Mouse (Mus musculus): Measurements from ENCODE around the gene Ccdc93.

The Ccdc93 gene

DNA sequence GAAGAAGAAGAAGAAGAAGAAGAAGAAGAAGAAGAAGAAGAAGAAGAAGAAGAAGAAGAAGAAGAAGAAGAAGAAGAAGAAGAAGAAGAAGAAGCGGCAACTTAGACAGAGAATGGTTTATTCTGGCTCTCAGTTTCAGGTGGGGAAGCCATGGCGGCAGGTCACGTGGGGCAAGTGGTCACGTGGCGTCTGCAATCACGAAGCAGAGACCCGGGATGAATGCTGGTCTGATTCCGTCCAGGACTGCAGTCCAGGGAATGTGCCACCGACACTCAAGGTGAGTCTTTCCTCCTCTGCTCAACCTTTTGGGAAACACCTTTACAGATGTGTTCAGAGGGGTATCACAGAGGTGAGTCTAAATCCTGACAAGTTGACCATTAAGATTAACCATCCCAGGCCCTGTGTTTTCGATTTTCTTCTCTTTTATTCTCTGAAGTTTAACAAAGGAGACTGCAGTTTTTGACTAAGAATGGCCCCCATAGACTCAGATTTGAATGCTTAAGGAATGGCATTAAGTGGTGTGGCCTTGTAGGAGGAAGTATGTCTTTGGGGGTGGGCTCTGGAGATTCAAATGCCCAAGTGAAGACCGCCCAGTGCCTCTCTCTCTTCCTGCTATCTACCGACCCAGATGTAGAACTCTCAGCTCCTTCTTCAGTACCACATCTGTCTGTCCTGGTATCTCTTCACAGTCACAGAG is 11.1 kb upstream of the Ccdc93 start:
- no peak for TF ChIP-seq GATA4 (IDR thresholded peaks at IDR 0.05; ENCODE audit: insufficient replicate concordance, low read length)

DNA sequence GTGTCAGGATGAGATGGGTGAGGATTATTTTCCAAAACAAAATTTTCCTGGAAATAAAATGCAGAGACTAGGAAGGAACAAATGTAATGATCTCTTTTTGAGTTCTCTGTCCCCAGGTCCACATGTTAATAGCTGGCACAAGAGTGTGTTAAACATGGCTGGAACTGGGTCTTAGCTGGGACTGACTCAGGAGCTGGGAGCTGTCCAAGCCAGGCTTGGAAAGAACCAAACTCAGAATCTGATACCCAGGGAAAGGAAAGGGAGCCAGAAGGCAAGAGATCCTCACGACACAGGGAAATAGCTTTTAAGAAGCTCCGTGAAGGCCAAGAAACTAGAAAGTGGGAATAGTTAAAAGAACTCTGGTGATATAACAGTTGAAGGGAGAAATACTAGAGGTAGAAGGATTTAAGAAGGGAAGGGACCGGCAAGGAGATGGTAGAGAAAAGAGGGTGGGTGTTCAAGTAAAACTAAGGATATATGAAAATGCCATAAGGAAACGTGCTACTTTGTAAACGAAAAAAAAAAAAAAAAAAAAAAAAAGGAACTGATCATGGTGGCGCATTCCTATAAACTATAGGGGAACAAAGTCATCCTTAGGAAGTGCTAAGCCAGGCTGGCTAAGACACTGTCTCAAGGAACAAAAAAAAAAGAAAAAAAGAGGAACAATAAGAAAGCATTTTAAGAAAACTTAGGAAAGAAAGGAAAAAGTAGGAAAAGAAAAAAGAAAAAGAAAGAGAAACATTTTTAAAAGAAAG is 489 bp upstream of the Ccdc93 start:
- TF ChIP-seq GATA4 (IDR thresholded peaks at IDR 0.05; ENCODE audit: insufficient replicate concordance, low read length): no peak

- no peak for TF ChIP-seq GATA4 (IDR thresholded peaks at IDR 0.05; ENCODE audit: insufficient replicate concordance, low read length)
Observed at GRCm38 (mm10) chr1:121435981-121436380, 5.1 kb downstream of the Ccdc93 start.

DNA sequence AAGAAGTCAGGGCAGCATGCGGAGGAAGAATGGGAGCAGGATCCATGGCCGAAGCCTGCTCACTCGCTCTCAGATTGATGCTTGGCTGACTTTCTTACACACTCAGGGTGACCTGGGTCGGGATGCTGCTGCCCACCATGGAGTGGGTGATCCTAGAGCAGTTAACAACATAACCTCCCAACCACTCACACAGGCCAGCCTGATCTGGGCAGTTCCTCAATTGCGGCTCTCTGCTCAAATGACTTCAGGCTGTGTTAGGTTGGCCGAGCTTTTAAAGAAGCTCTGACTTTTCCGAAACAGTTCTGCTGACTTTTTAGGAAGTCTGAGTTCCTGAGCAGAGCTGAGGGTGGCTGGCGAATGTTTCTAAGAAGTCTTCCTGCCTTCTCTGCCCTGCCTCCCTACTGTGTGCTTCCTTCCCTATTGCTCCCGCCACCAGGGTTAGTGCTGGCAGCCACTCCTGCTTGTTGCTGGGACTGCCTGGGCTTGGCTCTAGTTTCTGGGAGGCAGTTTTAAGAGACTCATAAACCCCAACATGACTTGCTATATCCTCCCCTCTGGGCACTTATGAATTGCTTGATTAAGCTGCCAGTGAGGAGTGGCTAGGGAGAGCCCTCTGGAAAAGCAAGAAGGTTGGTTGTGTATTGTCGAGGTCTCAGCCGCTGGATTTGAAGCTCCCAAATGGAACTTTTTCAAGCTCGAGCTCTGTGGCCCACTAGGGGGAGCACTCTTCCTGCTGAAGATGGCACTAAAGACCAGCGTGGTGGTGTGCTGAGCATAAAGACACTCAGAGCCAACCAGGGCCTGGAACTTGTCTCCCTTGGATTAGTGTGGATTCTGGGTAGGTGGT is 9.9 kb downstream of the Ccdc93 start:
- no peak for TF ChIP-seq GATA4 (IDR thresholded peaks at IDR 0.05; ENCODE audit: insufficient replicate concordance, low read length)

DNA sequence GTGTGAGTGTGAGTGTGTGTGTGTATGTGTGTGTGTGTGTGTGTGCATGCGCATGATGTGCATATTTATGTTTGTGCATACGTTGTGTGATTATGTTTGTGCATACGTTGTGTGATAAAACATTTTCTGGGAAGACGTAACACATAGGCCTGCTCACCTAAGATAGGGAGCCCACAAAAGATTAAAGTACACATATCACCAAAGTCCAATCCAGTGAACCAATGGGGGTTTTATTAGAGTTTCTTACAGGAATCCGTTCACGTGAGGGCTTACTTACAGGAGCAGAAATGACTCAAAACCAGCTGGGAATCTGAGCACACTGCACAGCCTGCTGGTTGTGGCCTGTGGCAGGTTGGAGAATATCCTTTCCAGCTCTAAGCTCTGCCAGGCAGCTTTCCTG is 13.3 kb downstream of the Ccdc93 start:
- no peak for TF ChIP-seq GATA4 (IDR thresholded peaks at IDR 0.05; ENCODE audit: insufficient replicate concordance, low read length)

DNA sequence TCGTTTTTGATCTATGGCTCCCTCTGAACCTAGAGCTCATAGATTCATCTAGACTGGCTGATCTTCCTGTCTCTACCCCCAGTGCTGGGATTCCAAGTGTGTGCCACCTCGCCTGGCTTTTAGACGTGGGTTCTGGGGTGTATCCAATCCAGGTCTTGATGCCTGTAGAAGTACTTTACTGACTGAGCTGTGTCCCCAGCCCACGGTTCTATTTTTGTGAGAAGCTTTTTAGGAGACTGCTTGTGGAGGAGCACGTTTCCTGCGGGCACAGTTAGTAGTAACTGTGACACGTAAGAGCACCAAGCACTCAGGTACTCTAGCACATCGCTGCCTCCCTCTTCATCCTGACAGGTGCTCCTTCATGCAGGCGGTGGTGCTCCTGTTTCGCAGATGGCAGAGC is 16.4 kb downstream of the Ccdc93 start:
- no peak for TF ChIP-seq GATA4 (IDR thresholded peaks at IDR 0.05; ENCODE audit: insufficient replicate concordance, low read length)

GRCm38 (mm10) chr1:121448166-121448565 is 17.3 kb downstream of the Ccdc93 start:
- no peak for TF ChIP-seq GATA4 (IDR thresholded peaks at IDR 0.05; ENCODE audit: insufficient replicate concordance, low read length)

GRCm38 (mm10) chr1:121451009-121451408 is 20.2 kb downstream of the Ccdc93 start:
- TF ChIP-seq GATA4 (IDR thresholded peaks at IDR 0.05; ENCODE audit: insufficient replicate concordance, low read length): no peak

DNA sequence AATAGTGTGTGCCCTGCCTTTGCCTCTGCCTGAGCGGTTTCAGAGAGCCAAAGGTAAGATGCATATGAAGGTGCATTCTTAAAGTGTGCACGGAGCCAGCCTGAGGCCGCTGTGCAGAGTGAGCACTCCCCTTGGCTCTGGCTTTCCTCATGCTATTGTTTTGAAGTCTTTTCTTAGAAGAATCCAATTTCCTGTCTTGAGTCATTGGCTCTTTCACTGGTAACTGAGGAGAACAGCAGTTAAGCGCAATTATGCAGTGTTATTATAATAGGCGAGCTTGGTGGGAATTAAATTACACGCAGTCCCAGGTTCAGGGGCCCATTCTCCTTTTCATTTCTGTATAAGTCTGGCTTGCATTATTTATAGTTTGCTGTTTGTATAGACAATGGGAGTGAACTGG is 21.6 kb downstream of the Ccdc93 start:
- no peak for TF ChIP-seq GATA4 (IDR thresholded peaks at IDR 0.05; ENCODE audit: insufficient replicate concordance, low read length)

GRCm38 (mm10) chr1:121453053-121453452 is 22.2 kb downstream of the Ccdc93 start:
- no peak for TF ChIP-seq GATA4 (IDR thresholded peaks at IDR 0.05; ENCODE audit: insufficient replicate concordance, low read length)

- TF ChIP-seq GATA4 (IDR thresholded peaks at IDR 0.05; ENCODE audit: insufficient replicate concordance, low read length): no peak
Observed at GRCm38 (mm10) chr1:121454951-121455350, 24.1 kb downstream of the Ccdc93 start.

- TF ChIP-seq GATA4 (IDR thresholded peaks at IDR 0.05; ENCODE audit: insufficient replicate concordance, low read length): no peak
Observed at GRCm38 (mm10) chr1:121460077-121460476, 29.2 kb downstream of the Ccdc93 start.

DNA sequence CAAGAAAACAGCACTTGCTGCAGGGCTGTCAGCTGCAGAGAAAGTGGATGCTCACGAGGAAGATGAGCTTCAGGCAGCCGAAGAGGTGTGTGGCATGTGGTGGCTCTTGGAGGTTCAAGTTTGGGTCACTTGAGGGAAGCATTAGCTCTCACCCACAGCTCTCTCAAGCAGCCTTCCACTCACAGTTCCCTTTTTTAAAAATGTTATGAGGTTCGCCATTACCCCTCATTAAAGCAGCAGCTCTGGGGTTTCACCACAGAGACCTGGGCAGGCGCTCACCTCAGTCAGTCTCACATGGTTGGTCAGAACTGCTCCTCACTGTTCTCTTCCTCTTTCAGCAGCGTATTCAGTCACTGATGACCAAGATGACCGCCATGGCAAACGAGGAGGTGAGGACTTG is 31.0 kb downstream of the Ccdc93 start:
- TF ChIP-seq GATA4 (IDR thresholded peaks at IDR 0.05; ENCODE audit: insufficient replicate concordance, low read length): no peak

GRCm38 (mm10) chr1:121462643-121463042 is 31.8 kb downstream of the Ccdc93 start:
- TF ChIP-seq GATA4 (IDR thresholded peaks at IDR 0.05; ENCODE audit: insufficient replicate concordance, low read length): no peak

GRCm38 (mm10) chr1:121463806-121464205 is 33.0 kb downstream of the Ccdc93 start:
- no peak for TF ChIP-seq GATA4 (IDR thresholded peaks at IDR 0.05; ENCODE audit: insufficient replicate concordance, low read length)

GRCm38 (mm10) chr1:121466276-121466675 is 35.4 kb downstream of the Ccdc93 start:
- no peak for TF ChIP-seq GATA4 (IDR thresholded peaks at IDR 0.05; ENCODE audit: insufficient replicate concordance, low read length)
